Mouse (Mus musculus) liver, embryonic 11.5 days (tissue): ENCODE results near the gene Rph3al. TPM values are rescaled to one million over a fixed set of nuclear protein-coding genes. Genes with fewer than 3 reads are reported as not detected.
A peak's percentile ranks its signal among the peaks of the same experiment; 100 is the strongest.

ENCODE experiments used
- ATAC-seq: fragments of 200-750 bp; cut with Nextera tagmentation; replicated peaks from 2 replicates; pipeline ENCODE4 v1.8.0; 2017; ENCODE audit warnings: moderate number of reproducible peaks, mild to moderate bottlenecking, moderate TSS enrichment, moderate library complexity; ENCODE audit not compliant: low FRiP score
- DNase-seq: peaks from one replicate; pipeline ENCODE4 v3.0.0-alpha.2; 2017; ENCODE audit warnings: low spot score
- H3K27ac ChIP-seq: fragments of 300-500 bp; sonication (generic); 2 replicates; pipeline ENCODE4 v1.5.1; 2014; ENCODE audit warnings: mild to moderate bottlenecking, low read depth, low read length, control low read depth
- H3K27me3 ChIP-seq: fragments of 300-500 bp; sonication (generic); replicated peaks from 2 replicates; pipeline ENCODE4 v1.6.1; 2014; ENCODE audit warnings: low read length, mixed read lengths; ENCODE audit not compliant: control insufficient read depth, insufficient read depth
- H3K36me3 ChIP-seq: fragments of 300-500 bp; sonication (generic); 2 replicates; pipeline ENCODE4 v1.6.1; 2014; ENCODE audit warnings: mild to moderate bottlenecking, low read length, moderate library complexity, mixed read lengths; ENCODE audit not compliant: control insufficient read depth, insufficient read depth
- H3K4me1 ChIP-seq: fragments of 300-500 bp; sonication (generic); replicated peaks from 2 replicates; pipeline ENCODE4 v1.6.1; 2014; ENCODE audit warnings: low read length, mixed read lengths; ENCODE audit not compliant: control insufficient read depth, insufficient read depth
- H3K4me2 ChIP-seq: fragments of 300-500 bp; sonication (generic); 2 replicates; pipeline ENCODE4 v1.6.1; 2014; ENCODE audit warnings: mild to moderate bottlenecking, control low read depth, moderate library complexity
- H3K4me3 ChIP-seq: fragments of 300-500 bp; sonication (generic); 2 replicates; pipeline ENCODE4 v1.5.1; 2014; ENCODE audit warnings: low read depth, low read length, control low read depth
- H3K9ac ChIP-seq: fragments of 300-500 bp; sonication (generic); 2 replicates; pipeline ENCODE4 v1.6.1; 2014; ENCODE audit warnings: low read depth, low read length, control low read depth
- H3K9me3 ChIP-seq: fragments of 300-500 bp; sonication (generic); 2 replicates; pipeline ENCODE4 v1.6.1; 2016; ENCODE audit warnings: low read length, inconsistent platforms, mixed read lengths; ENCODE audit not compliant: control insufficient read depth
- WGBS: fragments of 180-500 bp; shearing (Covaris S2); extraction: QIAGEN DNeasy Blood & Tissue Kit; methylation state at CpG from one replicate; pipeline ENCODE4 v1.1.7; 2014; 5-methylcytosine and 5-hydroxymethylcytosine counted together
- polyA plus RNA-seq: library from polyadenylated mRNA; unstranded; fragments of >200 nt; fragmentation: Nextera tagmentation; extraction: Ambion mirVana; gene quantifications from 2 replicates; pipeline ENCODE4 v1.2.1, GENCODE M21; 2014

The Rph3al gene
- polyA plus RNA-seq, 1 experiment from 2014 or later = 1.5 TPM

DNA sequence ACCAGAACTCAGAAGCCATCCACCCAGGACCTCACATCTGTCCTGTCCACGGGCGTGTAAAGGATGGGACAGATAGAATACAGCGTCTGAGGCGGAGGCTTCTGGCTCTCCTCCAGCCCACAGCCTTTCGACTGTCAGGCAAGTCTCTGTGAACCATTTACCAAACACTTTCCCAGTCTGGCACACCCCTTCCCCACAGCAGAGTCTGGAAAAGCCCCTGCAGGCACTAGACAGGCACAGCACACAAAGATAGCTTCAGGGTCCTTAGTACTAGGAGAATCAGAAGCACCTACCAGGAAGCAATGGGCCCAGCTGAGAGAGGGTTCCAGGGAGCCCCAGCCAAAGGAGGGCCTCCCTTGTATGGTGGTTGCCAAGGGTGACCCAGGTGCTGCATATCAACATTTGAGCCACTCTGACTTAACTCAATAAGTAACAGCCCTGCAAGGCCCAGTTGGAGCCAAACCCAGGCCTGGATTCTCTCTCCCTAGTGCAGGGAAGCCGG, 808 bp downstream of the Rph3al start:
- H3K4me3 ChIP-seq = no peak overlapping the region

DNA sequence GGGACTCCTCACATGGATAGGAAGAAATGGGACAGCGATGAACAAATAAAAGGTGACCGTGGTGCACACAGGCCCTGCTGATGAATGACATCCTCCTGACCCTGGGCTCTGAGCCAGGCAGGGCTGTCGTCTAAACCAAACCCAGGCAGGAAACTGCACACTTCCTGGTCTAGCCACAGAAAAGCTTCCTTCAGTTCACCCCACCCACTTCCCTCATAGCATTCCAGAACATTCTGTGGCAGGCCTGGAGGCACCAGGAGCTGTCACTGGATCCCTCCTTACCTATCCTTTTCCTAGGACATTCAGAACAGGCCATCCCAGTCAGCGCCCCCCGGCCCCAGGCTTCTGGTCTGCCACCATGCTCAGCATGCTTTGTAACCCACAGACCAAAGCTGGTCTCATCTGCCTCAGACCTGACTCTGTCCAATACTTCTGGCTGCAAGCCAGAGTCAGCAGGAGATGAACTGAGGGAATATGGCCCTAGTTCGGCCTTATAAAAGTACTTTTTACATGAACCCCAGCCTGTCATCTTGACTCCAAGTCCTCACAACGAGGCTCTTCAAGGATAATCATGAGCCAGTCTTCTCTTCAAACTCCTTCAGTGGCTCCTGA, 2.3 kb downstream of the Rph3al start:
- no peak overlapping the region for H3K4me2 ChIP-seq
- ATAC-seq = no peak
- no peaks in the 10 kb centered on the region for H3K9me3 ChIP-seq
- whole genome bisulfite sequencing = 44% methylated on average over 7 of the region's 7 CpGs
- H3K9ac ChIP-seq = no peak overlapping the region
- H3K27ac ChIP-seq = peak overlapping the region; percentile 0
- peaks cover 10% of the 10 kb centered on the region for H3K4me1 ChIP-seq
- H3K27me3 ChIP-seq = no peaks in the 10 kb centered on the region; the same call in 1 of the 2 replicates
- no peak for DNase-seq
- H3K36me3 ChIP-seq = no peaks in the 10 kb centered on the region
- H3K4me3 ChIP-seq = no peak overlapping the region

More for the DNA sequence above, 808 bp downstream of the Rph3al start:
- no peaks in the 10 kb centered on the region for H3K36me3 ChIP-seq
- 0 out of 2 replicates have a peak overlapping the region, but pooled peaks have one; percentile 25 for H3K9ac ChIP-seq
- no peaks in the 10 kb centered on the region; the same call in 1 of the 2 replicates for H3K27me3 ChIP-seq
- H3K27ac ChIP-seq = peak overlapping the region; percentile 34; the same call in 1 of the 2 replicates
- H3K4me2 ChIP-seq = peak overlapping the region; percentile 13; the same call in 1 of the 2 replicates
- DNase-seq = peak; percentile 41
- WGBS = 44% methylated on average over 6 of the region's 6 CpGs
- H3K4me1 ChIP-seq = peaks cover 10% of the 10 kb centered on the region
- ATAC-seq = no peak; the same call in 1 of the 2 replicates
- no peaks in the 10 kb centered on the region for H3K9me3 ChIP-seq

DNA sequence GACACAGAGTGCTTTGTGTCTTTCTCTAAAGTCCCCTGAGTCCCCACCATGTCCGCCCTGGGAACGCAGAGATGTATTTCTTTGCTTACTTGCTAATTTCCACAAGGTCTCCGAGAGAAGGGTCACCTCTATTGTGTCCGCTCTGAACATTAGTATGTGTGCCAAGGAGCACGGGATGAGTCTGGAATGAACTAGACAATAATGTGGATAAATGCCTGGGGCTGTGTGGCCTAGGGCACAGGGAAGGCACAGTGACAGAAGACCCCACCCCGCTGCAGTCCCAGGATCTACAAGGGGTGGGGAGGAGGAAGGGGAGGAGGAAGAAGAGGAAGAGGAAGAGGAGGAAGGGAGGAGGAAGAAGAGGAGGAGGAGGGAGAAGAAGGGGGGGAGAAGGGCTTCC, 3.8 kb downstream of the Rph3al start:
- DNase-seq (no peak), ATAC-seq (no peak)
- Histone ChIP-seq H3K9me3 (no peaks in the 10 kb centered on the region), H3K36me3 (no peaks in the 10 kb centered on the region), H3K27me3 (no peaks in the 10 kb centered on the region; the same call in 1 of the 2 replicates), H3K4me3 (no peak overlapping the region), H3K27ac (no peak overlapping the region), H3K4me2 (no peak overlapping the region), H3K9ac (no peak overlapping the region), H3K4me1 (peaks cover 10% of the 10 kb centered on the region)
- WGBS = 82% methylated on average over 6 of the region's 6 CpGs

DNA sequence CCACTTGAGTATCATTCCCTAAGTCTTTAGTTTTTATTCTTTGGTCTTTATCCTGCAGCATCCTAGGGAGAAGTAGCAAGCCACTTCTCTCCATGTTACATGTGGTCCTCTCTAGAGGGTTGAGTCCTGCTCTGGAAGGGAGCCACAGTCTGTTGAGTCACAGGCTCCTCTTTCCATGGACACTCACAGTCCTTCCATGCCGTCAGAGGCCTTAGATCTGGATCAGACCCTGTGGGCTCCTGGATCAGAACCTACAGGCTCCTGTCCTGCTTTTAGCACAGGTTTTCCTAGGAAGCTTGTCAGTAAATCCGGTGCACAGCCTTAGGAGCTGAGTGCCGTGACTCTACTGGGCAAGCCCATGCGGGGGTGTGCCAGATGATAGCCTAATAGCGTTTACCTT, 4.9 kb downstream of the Rph3al start:
- WGBS = 73% methylated on average over 5 of the region's 5 CpGs
- DNase-seq = no peak
- Histone ChIP-seq H3K27ac (no peak overlapping the region), H3K4me3 (no peak overlapping the region), H3K9ac (no peak overlapping the region), H3K4me1 (peaks cover 10% of the 10 kb centered on the region), H3K9me3 (no peaks in the 10 kb centered on the region), H3K4me2 (no peak overlapping the region), H3K36me3 (no peaks in the 10 kb centered on the region), H3K27me3 (no peaks in the 10 kb centered on the region; the same call in 1 of the 2 replicates)
- ATAC-seq = no peak

GRCm38 (mm10) chr11:75930911-75931678, 7.1 kb downstream of the Rph3al start:
- no peak overlapping the region for H3K9ac ChIP-seq
- ATAC-seq (no peak), DNase-seq (no peak)
- H3K9me3 ChIP-seq = no peaks in the 10 kb centered on the region
- 46% methylated on average over 11 of the region's 11 CpGs for WGBS
- no peaks in the 10 kb centered on the region for H3K36me3 ChIP-seq
- H3K4me2 ChIP-seq = no peak overlapping the region
- no peak overlapping the region for H3K4me3 ChIP-seq
- H3K27ac ChIP-seq = no peak overlapping the region
- H3K27me3 ChIP-seq = no peaks in the 10 kb centered on the region; the same call in 1 of the 2 replicates
- peaks cover 10% of the 10 kb centered on the region for H3K4me1 ChIP-seq

- no peak overlapping the region for H3K4me2 ChIP-seq
Observed at GRCm38 (mm10) chr11:75930208-75930607, 8.0 kb downstream of the Rph3al start.

DNA sequence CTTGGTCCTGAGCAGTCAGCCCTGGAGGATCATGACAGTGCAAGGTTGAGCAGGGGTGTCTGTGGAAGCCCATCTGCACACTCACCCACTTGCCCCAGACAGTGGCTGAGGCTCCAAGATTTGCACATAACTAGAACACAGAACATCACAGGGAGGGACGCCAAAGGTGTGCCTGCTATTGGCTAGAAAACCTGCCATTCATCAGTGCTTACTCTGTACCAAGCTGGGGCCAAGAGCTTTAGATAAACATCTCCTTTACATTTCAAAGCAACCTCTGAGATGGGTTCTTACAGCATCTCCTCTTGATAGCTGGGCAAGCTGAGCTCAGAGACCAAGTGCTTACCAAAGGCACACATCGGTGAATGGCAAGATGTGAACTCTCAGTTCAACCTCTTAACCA, 10.3 kb downstream of the Rph3al start:
- no peak overlapping the region for H3K4me2 ChIP-seq
- no peaks in the 10 kb centered on the region for H3K9me3 ChIP-seq
- H3K9ac ChIP-seq = no peak overlapping the region
- H3K4me3 ChIP-seq = no peak overlapping the region
- ATAC-seq = no peak
- WGBS = 79% methylated on average over 2 of the region's 2 CpGs
- no peak overlapping the region for H3K27ac ChIP-seq
- H3K4me1 ChIP-seq = peaks cover 3% of the 10 kb centered on the region; the same call in 1 of the 2 replicates
- no peaks in the 10 kb centered on the region; the same call in 1 of the 2 replicates for H3K27me3 ChIP-seq
- no peak for DNase-seq
- H3K36me3 ChIP-seq = no peaks in the 10 kb centered on the region

More at GRCm38 (mm10) chr11:75930208-75930607, 8.0 kb downstream of the Rph3al start:
- Histone ChIP-seq H3K9me3 (no peaks in the 10 kb centered on the region), H3K4me1 (peaks cover 4% of the 10 kb centered on the region), H3K9ac (no peak overlapping the region), H3K27ac (no peak overlapping the region), H3K4me3 (no peak overlapping the region), H3K36me3 (no peaks in the 10 kb centered on the region), H3K27me3 (no peaks in the 10 kb centered on the region; the same call in 1 of the 2 replicates)
- no peak for DNase-seq
- 79% methylated on average over 9 of the region's 9 CpGs for WGBS
- no peak for ATAC-seq

DNA sequence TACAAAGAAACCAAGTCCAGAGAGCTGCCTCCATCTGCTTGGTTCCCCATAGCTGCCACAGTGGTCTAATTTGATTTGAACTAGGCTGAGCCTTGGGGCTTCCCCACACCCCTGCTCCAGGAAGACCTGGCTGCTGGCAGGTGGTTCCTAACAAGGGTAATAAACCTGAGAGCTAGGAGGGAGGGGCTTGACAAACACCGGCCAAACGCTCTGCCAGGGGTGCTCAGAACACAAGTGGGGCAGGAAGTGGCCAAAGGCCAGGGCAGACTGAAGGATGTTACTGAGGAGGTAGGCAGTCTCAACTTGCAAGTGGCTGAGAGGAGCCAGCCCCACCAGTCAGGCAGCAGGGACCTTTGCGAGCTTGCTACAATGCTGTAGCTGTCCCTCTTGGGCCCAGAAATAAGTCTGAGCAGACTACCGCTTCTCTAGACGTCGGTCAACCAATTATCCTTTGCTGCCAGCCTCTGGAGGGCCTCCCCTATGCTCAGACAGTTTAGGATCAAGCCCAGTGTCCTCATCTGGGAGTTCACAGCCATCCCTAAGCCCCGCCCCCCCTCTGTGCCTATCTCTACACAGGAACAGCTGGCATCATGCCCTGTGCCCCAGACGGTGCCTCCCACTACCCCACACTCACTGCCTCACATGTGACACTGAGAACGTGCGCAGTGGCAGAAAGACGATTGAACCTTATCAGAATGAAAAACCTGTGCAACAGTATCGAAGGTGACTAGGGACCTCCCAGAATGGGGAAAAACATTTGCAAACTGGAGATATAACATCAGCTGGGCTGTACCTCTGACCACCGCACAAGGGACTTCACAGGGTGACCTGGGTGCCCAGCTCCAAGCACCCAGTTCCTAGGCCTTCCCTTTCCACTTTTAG, 11.6 kb downstream of the Rph3al start:
- no peak overlapping the region for H3K27ac ChIP-seq
- no peaks in the 10 kb centered on the region for H3K9me3 ChIP-seq
- H3K9ac ChIP-seq = no peak overlapping the region
- H3K4me3 ChIP-seq = no peak overlapping the region
- peaks cover 3% of the 10 kb centered on the region; the same call in 1 of the 2 replicates for H3K4me1 ChIP-seq
- no peaks in the 10 kb centered on the region for H3K27me3 ChIP-seq
- H3K4me2 ChIP-seq = no peak overlapping the region
- H3K36me3 ChIP-seq = no peaks in the 10 kb centered on the region
- peak; percentile 61 for ATAC-seq
- DNase-seq = no peak
- WGBS = 48% methylated on average over 13 of the region's 13 CpGs
